Mouse (Mus musculus): Measurements from ENCODE around the gene Exosc1.

Exosc1 gene

DNA sequence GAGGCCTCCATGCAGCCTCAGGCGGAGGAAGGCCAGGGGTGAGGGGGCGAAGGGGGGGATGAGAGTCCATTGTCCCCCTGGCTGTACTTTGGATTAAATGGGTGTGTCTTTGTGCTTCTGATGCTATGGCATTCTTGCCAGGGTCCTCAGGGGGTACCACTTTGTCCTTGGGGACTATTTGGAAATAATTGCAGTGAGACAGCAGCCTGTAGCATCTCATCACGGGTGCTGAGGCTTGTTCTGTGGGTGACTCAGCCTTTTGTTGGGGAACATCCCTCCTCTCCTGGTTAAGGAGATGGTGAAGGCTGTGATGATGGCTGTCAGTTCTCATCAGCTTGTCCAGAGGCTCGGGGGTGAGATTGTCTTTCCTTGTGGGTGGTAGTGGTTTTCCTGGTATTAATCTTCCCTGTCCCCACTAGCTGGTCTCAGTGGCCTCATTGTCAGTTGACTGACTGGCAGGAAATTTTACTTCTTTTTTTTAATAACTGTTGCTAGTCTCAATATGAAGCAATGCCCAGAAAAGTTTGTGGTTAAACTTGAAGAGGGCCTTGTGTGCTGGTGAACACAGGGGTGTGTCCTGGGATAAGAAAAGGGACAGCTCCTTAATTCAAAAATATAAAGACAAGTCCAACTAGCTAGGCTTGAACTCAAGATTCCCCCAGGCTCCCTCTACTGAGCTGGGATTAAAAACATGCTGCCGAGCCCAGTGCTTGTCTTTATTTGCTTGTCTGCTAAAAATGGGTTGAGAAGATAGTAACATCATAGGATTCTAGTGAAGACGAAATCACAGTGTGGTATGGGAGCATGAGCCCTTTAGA, 19.2 kb downstream of the Exosc1 start:
- no peak for DNase-seq (ENCODE audit: low spot score in 2 of 2)

DNA sequence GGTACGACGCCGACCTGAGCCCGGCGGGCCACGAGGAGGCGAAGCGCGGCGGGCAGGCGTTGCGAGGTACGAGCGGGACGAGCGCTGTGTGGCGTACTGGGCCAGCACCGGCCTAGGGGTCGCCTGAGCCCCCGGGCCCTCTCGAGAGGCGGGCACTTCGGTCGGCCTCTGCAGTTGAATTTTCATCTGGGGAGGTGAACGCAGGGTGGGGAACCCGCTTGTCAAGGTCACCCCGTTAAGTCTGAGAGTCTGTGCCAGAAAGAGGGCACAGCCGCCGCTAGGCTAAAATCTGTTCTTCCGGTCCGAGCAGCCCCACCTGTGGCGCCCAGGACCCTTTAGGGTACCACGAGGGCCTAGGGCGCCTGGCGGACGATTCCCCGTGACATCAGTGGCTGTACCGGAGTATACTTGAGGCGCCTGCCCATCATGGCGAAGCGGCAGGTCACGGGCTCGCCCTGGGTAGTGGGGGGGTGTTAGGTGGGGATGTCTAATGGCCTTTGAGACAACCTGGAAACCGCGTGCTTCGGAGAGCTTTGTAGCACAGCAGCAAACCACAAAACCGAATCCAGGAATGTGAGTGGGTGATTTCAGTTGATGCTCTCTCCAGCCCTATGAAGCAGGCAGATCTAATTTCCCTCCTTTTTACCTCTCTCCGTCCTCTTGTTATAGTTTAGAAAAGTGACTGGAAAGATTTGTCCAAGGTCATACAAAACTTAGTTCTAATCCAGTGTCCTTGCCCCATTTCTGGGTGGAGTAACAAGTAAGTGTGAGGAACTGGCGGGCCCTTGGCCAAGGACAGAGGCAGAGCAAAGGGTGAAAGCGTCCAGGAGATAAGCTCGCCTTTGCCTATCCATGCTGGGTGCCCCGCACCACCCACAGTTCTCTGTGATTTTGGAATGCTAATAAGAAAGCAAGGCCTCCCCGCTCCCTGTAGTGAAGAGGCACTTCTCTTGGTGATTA, 20.8 kb downstream of the Exosc1 start:
- peak in 1 of 2 experiments; percentile 26 for DNase-seq (ENCODE audit: low spot score in 2 of 2)

DNA sequence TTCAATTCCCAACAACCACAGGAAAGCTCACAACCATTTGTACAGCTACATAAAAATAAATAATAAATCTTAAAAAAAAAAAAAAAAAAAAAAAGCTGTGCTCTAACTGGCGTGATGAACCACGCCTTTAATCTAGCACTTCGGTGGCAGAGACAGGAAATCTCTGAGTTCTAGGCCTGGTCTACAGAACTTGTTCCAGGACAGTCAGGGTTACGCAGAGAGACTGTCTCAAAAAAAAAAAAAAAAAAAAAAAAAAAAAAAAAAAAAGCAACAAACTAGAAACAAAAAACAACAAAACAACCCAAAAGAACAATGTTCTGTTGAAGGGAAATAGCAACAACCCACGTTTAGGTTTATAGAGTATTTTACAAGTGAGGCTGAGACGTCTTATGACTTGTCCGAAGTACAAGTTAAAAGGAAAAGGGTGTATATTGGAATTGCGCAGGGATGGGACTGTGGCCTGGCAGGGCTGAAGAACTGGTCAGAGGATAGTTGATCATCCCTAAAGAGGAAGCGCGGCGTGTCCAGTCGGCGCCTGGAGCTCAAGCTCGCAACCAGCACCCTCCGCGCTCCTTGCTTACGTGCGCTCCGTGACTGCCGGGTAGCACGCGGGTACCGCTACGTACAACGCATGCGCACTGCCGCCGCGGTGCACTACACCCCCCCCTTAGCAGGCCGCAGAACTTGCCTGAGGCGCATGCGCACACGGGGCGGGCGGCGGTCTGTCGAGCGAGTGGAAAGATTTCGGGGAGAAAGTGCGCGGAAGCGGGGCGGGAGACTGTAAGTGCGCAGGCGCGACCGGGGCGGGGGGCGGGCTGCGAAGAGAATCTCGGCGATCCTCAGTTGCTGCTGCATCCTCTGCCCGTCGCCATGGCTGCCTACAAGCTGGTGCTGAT, 21.8 kb downstream of the Exosc1 start, which contains the start of gene Pgam1:
Gene Pgam1 (plus strand): TSS at position 746 of the 896 bp plus-strand sequence.
- peak; percentile 89 to 94 for DNase-seq (ENCODE audit: low spot score in 2 of 2)

DNA sequence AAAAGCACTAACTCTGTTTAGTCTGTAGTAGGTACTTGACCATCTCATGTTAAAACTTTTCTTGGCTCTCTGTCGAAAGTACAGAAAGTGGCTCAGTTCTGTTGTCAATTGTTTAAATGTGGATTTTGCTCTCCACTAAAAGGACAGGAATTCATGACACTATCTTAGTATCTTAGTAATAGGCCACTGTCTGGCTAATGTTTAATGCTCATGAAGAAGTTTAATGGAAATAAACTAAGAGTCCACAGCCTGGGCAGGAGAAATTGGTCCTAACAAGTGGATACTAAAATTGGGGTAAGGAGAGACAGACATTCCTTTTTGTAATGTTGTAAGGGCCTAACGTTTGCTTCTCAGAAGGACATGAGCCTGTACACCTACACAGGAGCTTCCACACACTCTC, 22.8 kb downstream of the Exosc1 start:
- DNase-seq (ENCODE audit: low spot score in 2 of 2): no peak

DNA sequence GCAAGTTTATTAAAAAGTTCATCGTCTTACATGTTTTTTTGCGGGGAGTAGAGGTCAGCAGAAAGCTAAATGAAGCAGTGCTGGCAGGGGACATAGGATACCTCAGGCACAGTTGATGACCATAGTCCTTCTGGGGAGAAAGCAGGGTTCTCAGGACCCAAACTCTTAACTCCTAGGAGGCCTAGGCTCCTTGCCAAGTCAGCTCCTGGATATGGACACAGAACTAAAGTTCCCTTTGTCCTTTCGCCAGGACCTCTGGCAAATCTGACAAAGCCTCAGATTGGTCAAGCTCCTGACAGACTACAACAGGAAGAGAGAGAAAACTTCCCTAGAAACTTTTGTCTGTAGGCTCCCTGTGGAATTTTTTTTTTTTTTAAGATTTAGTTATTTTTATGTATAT, 24.5 kb downstream of the Exosc1 start:
- DNase-seq (ENCODE audit: low spot score in 2 of 2): no peak

DNA sequence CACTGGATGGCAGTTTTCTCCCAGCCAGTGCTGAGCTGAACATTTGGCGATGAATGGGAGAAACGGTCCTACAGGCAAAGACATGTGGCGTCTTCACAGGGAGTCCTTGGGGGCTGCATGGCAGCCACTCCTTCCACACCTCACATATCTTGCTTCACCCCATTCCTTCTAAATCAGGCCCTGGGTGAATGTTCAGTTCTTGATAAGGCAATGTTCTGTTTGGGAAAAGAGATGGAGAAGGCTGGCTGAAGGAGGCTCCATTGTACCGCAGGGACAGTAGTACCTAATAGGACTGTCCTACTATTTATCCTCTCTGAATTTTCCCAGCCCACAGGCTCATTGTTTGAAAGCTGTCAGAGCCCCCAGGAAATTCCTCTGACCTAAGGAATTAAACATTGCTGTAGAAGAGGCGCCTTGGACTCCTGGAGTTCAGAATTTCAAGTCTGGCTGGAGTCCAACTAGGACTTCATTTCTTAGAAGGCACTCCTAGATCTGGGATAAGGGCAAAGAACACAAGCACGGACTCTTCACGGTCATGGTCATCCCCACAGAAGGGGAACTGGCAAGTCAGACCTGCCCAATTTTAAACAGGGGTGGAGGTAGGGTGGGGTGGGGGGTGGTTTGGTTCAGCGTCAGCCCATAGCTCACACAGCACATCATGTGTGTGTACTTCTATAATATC, 26.0 kb downstream of the Exosc1 start:
- DNase-seq (ENCODE audit: low spot score in 2 of 2): no peak

DNA sequence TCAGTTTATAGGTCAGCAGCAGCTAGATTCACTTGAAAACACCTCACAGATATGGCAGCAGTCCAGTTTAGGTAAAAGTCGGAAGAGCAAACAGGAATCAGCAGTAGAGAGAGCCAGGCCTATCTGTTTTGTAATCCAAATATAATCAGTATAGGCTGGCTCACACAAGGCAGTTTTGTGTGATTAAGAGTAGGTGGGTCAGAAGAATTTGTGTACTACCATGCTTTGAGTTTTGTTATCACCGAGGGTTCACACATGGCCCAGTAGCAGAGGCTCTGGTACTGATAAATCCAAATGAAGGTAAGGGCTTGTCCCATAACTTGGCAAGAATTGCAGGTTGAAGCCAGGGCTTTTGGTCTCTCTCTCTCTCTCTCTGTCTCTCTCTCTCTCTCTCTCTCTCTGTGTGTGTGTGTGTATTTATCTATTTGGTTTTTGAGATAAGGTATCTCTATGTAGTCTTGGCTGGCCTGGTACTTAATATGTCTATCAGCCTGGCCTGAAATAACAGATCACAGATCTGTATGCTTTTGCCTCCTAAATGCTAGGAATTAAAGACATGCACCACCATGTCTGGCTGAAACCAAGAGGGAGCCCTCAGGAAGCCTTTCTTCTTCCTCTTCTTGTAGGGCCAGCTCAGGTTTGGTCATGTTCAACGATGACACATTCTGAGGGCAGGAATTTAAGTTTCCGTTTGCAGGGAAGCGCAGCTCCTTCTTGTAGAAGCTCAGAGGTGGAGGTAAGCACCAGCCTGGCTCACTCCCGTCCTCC, 26.7 kb downstream of the Exosc1 start:
- no peak for DNase-seq (ENCODE audit: low spot score in 2 of 2)

DNA sequence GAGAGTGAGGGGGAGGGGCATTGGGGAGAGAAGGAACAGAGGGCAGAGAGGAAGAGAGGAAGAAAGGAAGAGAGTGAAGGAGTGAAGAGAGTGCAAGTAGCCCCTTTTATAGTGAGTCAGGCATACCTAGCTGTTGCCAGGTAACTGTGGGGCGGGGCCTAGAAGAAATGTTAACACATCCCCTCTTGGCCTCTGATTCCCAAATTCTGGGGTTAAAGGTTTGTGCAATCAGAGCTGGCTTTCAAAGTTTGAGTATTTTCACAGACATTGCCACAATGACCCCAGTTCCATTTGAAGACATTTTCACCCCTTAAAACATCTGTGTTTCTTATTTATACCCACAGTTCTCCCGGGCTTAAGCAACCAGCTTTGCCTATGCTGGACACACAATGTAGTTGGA, 28.0 kb downstream of the Exosc1 start:
- no peak for DNase-seq (ENCODE audit: low spot score in 2 of 2)

DNA sequence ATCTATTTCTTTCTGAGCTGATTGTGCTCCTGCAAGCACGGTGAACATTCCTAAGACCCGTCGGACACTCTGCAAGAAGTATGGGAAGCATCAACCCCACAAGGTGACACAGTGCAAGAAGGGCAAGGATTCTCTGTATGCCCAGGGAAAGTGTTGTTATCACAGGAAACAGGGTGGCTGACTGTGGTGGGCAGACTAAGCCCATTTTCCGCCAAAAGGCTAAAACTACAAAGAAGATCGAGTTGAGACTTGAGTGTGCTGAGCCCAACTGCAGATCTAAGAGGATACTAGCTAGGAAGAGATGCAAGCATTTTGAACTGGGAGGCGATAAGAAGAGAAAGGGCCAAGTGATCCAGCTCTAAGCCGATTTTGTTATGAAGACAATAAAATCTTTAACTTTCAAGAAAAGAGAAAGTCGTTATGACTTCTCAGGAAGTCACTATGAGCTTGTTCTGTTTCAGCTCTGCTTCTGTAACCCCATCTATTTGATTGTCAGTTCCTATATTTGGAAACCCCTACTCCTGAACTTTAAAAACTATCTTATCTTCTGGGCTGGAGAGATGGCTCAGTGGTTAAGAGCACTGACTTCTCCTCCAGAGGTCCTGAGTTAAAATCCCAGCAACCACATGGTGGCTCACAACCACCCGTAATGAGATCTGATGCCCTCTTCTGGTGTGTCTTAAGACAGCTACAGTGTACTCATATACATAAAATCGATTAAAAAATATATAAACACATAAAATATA, 30.2 kb downstream of the Exosc1 start:
- DNase-seq (ENCODE audit: low spot score in 2 of 2): no peak

DNA sequence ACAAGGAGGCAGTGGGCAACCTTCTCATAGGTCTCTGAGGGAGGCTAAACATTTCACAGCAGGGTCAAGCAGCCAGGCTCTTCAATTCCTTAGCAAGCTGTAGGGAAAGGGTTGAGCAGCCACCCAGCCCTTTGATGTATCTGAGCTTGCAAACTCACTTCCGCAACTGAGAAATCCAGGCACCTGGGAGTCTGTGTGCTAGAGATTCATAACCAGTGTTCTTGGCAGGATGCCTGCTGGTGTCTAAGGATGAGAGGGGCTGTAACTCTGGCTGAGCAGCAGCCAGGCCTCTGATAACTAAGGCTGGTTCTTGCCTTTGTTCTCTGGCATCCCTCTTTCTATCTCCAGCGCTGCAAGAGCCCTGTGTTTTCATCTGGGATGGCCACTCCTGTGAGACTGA, 31.5 kb downstream of the Exosc1 start:
- no peak for DNase-seq (ENCODE audit: low spot score in 2 of 2)

DNA sequence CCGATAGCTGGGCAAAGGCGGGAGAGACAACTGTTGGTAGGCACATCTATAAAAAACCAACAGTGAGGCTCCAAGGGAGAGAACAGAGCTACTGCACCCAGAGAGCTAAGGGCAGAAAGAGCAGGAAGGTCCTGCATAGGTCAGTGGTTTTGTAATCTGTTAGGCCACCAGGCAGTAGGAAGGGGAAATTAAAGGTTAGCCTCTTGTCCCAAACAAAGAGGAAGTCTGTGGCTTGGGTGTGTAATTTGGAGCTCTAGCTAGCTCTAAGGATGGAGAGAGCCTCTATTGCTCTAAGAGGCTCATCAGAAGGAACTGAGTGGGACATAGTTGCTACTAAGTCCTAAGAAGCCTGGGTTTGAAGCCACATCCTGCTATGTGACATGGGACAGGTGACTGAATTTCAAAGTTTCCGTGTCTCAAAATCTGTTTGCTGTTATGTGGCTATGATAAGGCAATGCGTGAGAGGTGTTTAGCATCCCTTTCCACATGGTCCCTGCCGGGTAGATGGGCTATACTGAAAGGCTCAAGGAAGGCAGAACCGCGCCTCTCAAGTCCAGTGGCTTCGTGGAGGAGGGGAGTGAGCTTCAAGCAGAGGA, 32.6 kb downstream of the Exosc1 start:
- no peak for DNase-seq (ENCODE audit: low spot score in 2 of 2)

DNA sequence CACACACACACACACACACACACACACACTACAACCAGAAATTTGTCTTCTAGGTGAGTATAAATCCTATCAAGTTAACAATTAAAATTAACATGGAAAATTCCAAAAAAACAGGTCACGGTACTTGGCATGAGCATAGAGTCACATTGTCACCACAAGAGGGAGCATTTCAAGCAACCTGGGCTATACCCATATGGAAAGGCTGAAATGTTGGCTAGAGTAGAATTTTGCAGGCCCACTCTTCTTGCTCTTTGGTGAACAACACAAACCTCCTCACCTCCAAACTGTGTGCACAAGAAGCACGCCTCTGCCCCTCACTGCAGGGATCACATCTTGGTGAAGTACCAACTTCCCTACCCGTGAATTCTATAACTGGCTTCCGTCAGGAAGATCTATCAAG, 34.4 kb downstream of the Exosc1 start:
- DNase-seq (ENCODE audit: low spot score in 2 of 2): no peak

DNA sequence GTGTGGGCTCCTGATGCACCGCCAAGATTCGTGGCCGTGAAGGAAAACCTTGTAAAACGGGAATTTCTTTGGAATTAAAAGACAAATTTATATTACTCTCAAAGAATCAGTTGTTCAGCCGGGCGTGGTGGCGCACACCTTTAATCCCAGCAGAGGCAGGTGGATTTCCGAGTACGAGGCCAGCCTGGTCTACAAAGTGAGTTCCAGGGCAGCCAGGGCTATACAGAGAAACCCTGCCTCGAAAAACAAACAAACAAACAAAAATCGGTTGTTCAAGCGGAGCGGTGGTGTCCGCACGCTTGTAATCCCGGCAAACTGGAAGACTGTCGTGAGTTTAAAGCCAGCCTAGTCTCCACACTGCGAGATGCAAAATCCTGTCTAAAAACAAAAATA, 36.9 kb downstream of the Exosc1 start:
- DNase-seq (ENCODE audit: low spot score in 2 of 2): no peak

DNA sequence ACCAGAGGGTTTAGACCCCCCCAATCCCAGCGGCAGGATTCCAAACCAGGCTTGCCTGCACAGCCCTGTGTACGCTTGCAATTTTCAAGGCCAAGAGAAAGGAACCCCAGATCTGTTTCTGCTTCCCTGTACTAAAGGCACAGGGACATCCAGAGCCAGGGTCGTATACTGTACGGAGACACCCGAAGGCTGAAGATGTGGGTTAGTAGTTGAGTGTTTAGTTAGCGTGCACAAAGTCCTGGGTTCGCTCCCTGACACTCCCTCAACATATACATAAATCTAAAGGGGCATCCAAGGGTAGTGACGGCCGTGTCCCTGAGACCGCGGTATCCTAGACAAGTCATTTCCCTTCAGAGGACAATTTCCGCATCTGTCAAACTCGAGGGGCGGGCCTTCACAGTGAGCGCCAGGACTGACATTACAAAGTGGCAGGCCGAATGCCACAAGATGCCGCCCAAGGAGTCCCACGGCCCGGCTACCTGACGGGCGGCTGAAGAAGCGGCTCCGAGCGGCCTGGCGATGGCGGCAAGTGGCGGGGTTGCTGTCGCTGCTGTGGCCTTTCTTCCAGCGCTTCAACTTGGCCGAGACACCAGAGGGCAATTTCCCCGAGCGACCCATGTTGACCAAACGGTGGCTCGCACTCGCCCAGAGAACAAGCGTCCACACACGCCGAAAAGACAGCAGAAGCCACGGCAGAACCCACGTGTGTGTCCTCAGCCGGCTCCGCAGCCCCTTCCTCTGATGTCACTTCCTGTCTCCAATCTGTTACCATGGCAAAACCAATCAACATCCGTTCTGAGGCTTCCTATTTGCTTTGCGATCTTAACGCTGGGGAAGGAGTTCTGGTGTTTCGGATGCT, 37.5 kb downstream of the Exosc1 start, which contains the start of gene Rrp12:
Gene Rrp12 (minus strand): TSS at position 714 of the 859 bp plus-strand sequence.
- peak; percentile 84 to 88 for DNase-seq (ENCODE audit: low spot score in 2 of 2)

DNA sequence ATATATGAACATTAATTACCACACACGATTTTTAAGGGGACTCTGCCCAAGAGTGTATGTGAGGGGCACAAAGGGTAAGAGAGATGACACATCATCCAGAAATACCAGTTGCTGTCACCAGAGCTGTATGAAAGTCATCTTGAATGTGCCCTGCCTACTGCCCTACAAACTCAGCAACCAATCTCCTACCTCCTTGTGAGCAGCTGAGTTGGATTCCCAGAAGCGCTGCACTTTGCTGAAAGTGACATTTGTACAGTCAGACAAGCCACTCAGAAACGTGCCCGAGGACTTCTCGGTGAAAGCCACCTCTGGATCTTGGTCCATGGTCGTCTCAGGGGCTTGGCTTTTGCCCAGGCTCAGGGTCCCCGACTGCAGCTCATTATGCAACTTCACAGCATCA, 38.3 kb downstream of the Exosc1 start:
- DNase-seq (ENCODE audit: low spot score in 2 of 2): no peak

DNA sequence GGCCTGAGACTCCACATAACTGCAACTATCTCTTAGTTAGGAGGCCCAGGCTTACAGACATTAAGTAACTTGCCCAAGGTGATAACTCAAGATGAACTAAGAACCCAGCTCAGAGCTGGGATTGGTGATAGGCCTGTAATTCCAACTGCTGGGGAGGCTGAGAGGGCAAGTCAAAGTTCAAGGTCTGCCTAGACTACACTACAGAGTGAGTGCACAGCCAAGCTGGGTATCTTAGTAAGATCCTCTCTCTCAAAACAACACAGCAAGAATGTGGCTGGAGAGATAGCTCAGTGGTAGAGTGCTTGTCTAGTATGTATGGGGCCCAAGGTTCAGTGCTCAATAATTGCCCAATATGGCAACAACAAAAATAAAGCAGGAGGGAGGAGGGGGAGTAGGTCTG, 45.0 kb downstream of the Exosc1 start:
- DNase-seq (ENCODE audit: low spot score in 2 of 2): no peak

DNA sequence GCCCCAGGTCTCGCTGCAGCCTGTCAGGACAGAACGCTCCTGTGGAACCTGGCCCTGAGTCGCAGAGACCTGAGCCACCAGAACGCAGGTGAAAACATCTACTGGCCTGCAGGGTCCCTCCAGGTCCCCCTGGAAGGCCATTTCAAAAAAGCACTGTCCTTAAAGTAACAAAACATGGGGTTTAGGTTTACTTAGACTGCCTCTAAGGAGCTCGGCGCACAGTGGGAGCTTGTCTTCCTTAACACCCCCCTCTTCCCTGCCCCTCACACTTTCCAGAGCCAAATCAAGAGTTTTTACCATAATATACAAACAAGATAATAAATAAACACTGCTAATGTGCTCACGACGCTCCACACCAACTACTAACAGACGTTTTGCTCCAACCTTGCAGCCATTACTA, 49.3 kb downstream of the Exosc1 start:
- DNase-seq (ENCODE audit: low spot score in 2 of 2): no peak

DNA sequence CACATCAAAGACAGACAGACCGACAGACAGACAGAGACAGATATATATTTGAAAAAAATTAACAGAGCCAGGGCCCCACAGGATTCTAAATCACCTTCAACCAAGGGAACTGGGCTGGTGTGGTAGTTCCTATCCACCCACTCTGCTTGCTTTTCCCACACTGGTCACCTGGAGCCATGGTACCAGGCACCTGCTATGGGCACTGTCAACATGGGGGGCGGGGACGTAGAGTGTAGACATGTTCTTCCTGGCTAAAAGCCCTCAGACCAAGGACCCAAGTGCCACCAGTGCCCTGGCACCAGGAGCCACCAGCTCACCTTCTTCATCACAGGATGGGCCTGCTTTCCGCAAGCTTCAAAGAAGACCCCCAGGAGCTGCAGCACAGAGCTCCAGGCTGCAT, 51.4 kb downstream of the Exosc1 start:
- no peak for DNase-seq (ENCODE audit: low spot score in 2 of 2)

Measured in left cerebral cortex, adult 9 months (tissue).